Mouse (Mus musculus) urinary bladder, adult 2 months (tissue): ENCODE data around the gene Bcas3. TPM values are rescaled to one million over a fixed set of nuclear protein-coding genes. Genes with fewer than 3 reads are reported as not detected.
A peak's percentile ranks its signal among the peaks of the same experiment; 100 is the strongest.

Experiments used
- DNase-seq: peaks from one replicate; pipeline ENCODE4 v3.0.0; 2022; ENCODE audit warnings: low spot score
- polyA plus RNA-seq: library from polyadenylated mRNA; depleted of rRNA; stranded (reverse); fragments of >200 nt; gene quantifications from 2 replicates; pipeline ENCODE4 v1.2.3, GENCODE M21; 2012; rRNA removed

Gene Bcas3
- polyA plus RNA-seq, 1 experiment: 28.6 TPM

DNA sequence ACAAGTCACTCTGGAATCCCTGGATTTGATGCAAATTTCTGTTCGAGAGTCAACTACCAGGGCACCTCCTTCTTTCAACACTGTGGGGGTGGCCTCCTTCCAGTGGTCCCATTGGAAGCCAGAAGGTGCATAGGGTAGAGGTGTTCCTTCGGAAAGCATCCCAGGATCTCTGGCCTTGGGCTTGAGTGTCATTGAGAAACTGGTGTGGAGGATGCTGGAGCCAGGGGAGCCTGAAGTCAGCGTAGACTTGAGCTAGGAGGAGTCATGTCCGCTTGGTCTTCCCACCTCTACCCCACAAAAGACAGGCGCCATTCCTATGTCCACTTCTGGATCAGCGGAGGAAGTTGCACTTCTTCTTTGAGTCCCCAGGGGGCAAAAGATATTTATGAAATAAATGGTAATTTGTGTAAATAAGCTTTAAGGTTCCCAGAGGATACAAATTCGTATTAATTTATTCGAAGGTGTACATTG is 488.3 kb downstream of the Bcas3 start:
- peak; percentile 32 for DNase-seq

DNA sequence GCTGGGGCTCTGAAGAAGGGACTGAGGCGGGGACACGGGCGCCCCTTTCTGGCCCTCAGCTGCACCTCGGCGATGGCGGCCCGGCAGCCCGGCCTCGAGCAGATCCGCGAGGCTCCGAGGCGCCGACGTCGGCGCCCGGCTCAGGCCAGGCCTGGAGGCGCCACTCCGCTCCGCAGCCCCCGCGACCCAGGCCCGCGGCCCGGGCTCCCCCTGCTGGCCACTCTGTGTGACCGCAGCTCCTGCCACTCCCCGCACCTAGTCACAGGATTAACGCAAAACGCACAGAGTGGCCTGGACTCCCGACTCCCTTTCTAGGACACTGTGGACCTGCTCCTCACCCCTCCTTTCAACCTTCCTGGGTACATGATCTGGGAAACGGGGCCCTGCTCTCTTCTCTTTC is 489.0 kb downstream of the Bcas3 start:
- DNase-seq: peak; percentile 62

DNA sequence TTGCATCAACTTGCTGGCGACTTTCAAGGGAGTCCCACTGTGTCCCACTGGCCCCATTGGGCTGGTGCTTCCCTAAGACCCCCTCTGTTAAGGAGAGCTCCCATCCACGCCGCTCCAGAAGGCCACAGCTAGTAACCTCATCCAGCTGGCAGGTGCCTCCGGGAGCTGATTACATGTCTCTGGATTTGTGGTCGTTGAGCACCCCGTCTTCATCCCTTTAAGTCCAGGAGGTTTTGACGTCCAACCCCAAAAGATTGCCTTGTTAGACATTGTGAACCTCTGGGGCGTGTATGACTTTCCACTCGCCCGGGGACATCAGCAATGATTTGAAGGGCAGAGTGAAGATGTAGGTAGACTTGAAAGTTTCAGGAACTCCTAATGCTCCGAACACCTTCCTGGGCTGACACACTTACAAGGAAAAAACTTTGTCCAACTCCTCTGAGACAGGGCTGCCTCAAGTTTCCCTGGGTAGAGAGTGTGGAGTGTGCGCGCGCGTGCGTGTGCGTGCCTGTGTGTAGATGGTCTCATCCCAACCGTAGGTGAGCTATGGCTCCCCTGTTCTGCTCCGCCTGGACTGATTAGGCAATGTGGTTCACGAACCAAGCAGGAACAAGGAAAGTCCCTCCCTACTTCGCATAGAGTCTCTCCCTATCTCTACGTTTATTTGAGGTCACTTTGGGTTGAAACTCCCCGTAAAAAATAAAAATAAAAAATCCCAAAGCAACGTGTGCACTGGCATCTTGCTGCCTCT is 489.8 kb downstream of the Bcas3 start:
- DNase-seq: no peak

DNA sequence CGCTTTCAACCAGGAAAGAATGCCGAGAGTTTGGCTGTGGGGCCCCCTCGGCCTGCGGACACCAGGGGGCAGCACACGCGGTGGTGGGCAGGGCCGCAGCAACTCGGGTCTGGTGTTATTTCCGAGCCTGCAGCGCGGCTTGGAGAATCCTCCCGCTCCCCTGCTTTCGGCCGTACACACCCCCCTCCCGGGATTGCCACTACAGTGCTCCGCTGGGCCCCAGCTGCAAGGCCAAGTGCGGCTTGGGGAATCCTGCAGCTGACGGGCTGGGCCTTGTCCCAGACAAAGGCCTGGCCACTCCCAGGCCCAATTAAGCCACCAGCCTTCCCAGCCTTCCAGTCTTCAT is 490.4 kb downstream of the Bcas3 start:
- DNase-seq: peak; percentile 77

DNA sequence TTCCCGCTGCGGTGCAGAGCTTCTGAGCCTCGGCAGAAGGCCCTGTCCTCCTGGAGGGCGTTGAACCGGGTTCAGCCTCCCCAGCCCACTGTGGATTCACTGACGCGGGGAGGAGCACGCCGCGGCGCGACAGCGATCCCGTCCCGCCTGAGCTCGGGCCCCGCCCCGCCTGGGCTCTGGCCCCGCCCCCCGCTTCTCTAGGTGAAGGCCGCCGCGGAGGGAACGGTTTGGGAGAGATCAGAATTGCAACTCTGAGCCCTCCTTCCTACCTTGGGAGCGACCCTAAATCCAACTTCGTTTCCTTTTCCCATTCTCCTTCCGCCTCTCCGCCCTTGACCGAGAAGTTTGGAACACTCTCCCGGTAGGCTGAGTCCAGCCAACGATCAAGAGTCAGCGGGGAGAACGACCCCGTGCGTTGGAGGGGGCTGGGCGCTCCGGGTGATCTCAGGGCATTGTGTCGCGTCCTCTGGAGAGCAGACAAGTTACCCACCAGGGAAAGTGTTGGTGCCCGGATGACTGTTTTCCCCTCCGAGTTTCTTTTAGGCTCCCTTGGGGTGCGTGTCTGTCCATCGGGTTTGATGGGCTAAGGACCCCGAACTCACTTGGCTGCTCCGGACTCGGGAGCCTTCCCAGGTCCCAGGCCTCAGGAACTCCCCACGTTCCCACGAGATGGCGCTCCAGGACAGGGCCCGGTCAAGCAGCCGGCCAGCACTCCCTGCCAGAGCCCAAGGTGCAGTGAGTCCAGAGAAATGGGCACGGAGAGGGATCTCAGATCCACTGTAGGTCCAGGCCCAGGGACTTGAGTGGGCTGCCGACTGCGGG is 491.4 kb downstream of the Bcas3 start:
- peak; percentile 88 for DNase-seq

DNA sequence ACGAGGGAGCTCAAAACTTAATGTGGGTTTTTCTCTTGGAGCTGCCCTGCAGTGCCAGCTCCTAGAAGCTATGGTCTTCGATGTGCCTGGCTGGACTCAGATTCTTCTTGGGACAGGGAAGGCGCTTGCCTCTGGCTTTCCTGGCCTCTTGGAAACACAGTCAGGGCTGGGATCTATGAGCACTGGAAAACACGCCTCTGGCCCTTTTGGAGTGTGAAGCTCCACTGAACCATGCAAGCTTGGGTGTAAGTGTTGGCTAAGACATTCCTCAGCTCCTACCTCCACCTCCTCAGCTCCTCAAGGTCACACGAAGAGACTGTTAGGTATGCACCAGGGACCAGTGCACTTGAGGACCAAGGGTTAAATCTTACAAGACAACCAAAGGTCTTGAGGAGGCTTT is 492.0 kb downstream of the Bcas3 start:
- peak; percentile 41 for DNase-seq

DNA sequence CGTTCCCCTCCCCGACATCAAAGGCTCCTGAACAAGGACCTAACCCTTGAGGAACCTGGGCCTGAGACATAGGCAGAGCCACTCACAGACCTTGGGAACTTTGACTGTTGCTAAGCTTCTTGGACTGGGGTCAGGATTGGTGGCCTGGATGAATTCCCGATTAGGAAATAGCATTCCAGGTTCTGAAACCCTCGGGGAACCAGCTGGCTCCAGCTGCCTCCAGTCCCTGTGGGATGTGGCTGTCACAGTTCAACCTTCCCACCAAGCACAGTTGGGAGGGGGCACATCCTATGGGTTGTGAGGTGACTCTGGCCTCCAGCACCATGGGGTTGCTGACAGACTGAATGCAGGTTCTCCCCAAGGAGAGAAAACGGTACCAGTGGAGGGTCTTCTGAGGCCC is 493.0 kb downstream of the Bcas3 start:
- DNase-seq: no peak

DNA sequence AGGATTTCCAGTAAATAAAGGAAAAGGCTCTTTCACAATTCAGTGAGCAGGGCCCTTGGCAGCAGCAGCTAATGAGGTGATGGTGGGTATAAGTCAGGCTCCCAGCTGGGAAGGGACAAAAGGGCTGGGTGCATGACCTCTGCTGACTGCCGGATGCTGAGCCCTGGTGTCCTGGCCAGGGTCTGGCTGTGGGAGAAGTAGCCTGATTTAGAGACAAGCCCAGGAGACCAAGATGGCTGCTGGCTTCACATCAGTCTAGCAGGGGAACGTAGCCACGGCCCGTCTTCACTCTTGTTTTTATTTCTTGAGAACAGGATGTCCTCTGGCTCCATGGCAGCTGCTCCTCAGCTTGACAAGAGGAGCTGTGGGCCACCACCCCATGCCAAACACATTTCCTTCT is 493.5 kb downstream of the Bcas3 start:
- no peak for DNase-seq

DNA sequence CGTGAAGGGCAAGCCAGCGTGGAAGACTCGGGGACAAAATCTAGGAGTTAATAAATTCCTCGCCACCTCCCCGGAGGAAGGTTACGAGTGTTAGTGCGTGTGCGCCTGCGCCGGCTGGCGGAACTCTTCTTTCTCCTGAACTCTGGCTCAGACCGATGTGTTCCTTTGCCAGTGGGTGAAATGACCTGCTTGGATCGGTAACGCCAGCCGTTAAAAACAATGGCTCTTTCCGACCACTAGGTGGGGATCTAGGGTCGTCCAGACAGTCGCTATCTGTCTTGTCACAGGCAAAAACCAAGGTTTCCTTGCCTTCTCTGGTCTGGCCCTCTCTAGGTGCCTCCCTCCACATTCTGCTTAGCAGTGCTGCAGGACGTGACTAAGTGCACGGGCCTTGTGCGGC is 496.1 kb downstream of the Bcas3 start:
- DNase-seq: no peak

DNA sequence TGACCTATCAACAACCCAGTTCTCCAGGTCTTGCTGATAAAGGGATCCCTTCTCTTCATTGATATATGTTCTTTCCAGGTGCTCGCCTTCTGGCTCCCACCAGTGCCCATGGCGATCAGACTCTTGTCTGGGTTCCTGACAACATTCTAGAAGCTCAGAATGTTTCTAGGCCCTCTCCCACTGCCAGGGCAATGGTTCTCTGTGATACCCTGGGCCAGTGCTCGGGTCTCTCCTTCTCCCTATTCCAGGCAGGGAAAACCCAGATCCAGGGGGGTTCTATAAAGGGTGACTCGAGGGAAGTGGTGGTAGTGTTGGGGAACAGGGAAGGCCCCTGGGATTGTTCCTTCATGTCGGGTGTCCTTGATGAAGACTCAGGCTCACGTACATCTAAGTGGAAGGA is 497.3 kb downstream of the Bcas3 start, which contains the start of gene Gm11444:
Gene Gm11444 (minus strand): TSS at position 101 of the 400 bp plus-strand sequence.
- no peak for DNase-seq

DNA sequence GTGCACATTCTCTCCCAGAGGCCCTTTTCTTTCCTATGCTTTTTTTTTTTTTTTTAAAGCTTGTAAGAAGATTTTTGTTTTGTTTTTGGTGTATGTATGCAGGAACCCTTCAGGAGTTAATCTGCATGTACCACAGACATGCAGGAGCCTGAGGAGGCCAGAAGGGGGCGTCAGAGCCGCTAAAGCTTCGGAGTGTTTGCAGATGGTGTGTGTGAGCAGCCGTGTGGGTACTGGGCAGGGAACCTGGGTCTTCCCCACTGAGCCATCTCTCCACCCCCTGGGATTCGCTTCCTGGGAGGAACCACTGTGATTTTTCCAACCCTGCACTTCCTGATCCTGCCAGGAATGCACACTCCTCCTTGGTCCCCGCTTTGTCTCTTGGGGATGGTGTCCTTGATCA is 497.8 kb downstream of the Bcas3 start:
- no peak for DNase-seq

DNA sequence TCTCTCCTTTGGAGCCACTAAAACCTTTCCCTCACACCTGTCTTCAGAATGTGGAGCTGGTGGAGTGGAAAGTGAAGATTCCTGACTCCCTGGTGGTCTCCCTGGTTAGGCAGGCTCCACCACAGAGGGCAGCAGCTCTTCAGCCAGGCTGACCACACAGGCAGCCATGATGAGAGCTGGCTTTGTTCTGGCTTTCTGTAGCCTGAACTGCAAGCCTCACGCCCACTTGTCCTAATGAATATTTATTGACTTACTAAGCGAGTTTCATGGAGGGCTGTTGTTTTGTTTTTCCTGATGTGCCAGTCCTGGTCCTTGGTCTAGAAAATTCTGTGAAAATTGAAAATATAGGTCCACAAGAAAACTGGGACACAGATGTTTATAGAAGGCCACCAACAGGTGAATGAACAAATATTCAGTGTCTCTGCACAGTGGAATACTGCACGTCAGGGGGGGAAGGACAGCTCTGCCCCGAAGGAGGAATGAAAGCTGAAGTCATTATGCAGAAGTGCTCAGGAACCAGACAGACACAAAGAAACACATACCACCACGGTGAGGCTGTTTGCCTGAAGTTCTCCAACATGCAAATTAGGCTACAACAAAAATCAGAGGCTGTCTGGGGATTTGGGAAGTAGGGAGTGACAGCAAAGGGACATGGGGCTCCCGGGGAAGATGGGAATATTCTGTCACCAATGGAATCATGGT is 505.2 kb downstream of the Bcas3 start:
- no peak for DNase-seq

DNA sequence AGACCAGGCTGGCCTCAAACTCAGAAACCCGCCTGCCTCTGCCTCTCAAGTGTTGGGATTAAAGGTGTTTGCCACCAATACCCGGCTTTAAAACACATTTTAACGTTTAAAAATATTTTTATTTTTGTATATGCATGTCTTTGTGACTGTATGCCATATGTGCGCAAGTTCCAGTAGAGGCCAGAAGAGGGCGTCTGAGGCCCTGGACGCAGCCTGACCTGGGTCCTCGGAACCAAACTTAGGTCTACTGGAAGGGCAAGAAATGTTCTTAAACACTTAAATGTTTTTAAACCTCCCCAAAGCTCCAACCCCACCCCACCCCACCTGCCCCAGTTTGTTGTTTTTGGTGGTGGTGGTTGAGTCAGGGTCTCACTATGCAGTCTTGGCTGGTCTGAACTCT is 511.4 kb downstream of the Bcas3 start:
- DNase-seq: no peak

Other genes starting within 250 kb of the Bcas3 start
- 17.7 and 19.8 TPM in 2 replicates for gene Usp32, start 213.0 kb upstream of the Bcas3 start, polyA plus RNA-seq
- gene 1700125H20Rik, start 182.8 kb upstream of the Bcas3 start, polyA plus RNA-seq: not detected in 2 replicates
- gene Appbp2, start 118.0 kb upstream of the Bcas3 start, polyA plus RNA-seq: 20.7 and 22.4 TPM in 2 replicates
- gene Ppm1d, start 41.9 kb upstream of the Bcas3 start, polyA plus RNA-seq: 7.9 and 8.5 TPM in 2 replicates